Mouse (Mus musculus): Measurements from ENCODE around the gene Serinc5. TPM values are rescaled to one million over a fixed set of nuclear protein-coding genes. Genes with fewer than 3 reads are reported as not detected.

The Serinc5 gene
- polyA plus RNA-seq, 1 experiment from 2014 or later = 20.8 TPM

Other genes starting within 250 kb of the Serinc5 start
- 1.8 and 1.9 TPM in 2 replicates for gene Ankrd34b, start 185.2 kb upstream of the Serinc5 start, polyA plus RNA-seq (2015; fragmentation: Nextera tagmentation; extraction: Ambion mirVana)
- 0.17 and 0.26 TPM in 2 replicates for gene Fam151b, start 127.1 kb upstream of the Serinc5 start, polyA plus RNA-seq (2015; fragmentation: Nextera tagmentation; extraction: Ambion mirVana)
- gene Zfyve16, start 80.2 kb upstream of the Serinc5 start, polyA plus RNA-seq (2015; fragmentation: Nextera tagmentation; extraction: Ambion mirVana) = 8.7 and 10.2 TPM in 2 replicates
- not detected in 2 replicates for gene Spz1, start 34.9 kb upstream of the Serinc5 start, polyA plus RNA-seq (2015; fragmentation: Nextera tagmentation; extraction: Ambion mirVana)
- gene Thbs4, start 183.7 kb downstream of the Serinc5 start, polyA plus RNA-seq (2015; fragmentation: Nextera tagmentation; extraction: Ambion mirVana) = 3.2 and 6.1 TPM in 2 replicates
- 3.5 and 3.9 TPM in 2 replicates for gene Mtx3, start 233.7 kb downstream of the Serinc5 start, polyA plus RNA-seq (2015; fragmentation: Nextera tagmentation; extraction: Ambion mirVana)